Mouse (Mus musculus) left cerebral cortex, adult 6 months (tissue): ENCODE measurements around the gene Gm10134. TPM values are rescaled to one million over a fixed set of nuclear protein-coding genes. Genes with fewer than 3 reads are reported as not detected.

Experiments used
- long read RNA-seq, 2 experiments: library from polyadenylated mRNA; unstranded; transcript quantifications; one replicate each; pipeline ENCODE4 v2.0.0; 2019 to 2020
- polyA plus RNA-seq: library from polyadenylated mRNA; unstranded; fragments of <200 nt; fragmentation: Nextera tagmentation; gene quantifications from 2 replicates; pipeline ENCODE4 v1.2.3, GENCODE M21; 2021

Gene Gm10134
- 0.93 TPM in 1 of 2 replicates, not detected in the other for polyA plus RNA-seq
- long read RNA-seq, experiment 1: 0 reads
- long read RNA-seq, experiment 2: 0 reads

DNA sequence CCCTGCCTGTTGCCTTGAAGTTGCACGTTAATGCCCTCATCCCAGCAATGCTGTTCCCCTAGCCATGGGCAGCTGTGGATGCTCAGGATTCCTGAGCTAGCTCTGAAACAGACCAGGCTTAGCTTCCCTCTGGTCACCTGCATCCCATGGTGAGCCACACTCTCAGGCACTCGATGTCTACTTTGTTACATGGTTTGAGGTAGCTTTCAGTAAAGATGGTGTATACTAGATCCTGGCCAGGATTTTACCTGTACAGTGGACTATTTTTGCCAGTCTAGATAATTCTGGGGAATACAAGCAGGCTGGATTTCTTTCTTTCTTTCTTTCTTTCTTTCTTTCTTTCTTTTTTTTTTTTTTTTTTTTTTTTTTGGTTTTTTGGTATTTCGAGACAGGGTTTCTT is at the start of gene Gm10134:
Gm10134 (plus strand) TSS at position 301 of the 400 bp plus-strand sequence.

DNA sequence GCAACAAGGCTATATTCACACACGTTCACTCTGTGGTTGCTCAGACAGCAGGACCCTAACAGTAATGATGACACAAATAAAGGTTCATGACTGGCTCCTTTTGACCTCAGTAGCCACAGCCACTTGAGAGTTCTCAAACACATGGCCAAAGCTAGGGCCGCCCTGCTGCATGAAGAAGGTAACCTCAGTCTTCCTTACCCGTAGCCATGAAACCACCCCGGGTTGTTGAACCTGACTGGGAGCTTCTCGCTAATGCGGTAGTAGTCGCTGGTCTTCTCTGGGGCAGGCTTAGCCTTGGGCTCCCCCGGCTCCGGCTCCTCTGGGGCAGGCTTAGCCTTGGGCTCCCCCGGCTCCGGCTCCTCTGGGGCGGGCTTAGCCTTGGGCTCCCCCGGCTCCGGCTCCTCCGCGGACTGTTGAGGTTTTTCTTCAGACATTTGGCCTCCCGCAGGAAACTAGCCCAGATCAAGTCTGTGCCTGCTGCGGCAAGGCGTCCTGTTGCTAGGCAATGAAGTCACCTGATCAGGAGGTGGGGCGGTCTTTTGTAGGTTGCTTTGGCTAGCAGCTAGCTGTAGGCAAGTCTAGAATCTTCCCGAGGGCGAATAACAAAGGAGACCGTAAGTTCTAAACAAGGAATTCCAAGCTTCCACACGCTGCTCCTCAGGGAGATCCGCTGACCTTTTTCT is 39.9 kb upstream of the Gm10134 start, which contains the start of gene 1700007K13Rik:
1700007K13Rik (minus strand) TSS at position 497 of the 683 bp plus-strand sequence.

DNA sequence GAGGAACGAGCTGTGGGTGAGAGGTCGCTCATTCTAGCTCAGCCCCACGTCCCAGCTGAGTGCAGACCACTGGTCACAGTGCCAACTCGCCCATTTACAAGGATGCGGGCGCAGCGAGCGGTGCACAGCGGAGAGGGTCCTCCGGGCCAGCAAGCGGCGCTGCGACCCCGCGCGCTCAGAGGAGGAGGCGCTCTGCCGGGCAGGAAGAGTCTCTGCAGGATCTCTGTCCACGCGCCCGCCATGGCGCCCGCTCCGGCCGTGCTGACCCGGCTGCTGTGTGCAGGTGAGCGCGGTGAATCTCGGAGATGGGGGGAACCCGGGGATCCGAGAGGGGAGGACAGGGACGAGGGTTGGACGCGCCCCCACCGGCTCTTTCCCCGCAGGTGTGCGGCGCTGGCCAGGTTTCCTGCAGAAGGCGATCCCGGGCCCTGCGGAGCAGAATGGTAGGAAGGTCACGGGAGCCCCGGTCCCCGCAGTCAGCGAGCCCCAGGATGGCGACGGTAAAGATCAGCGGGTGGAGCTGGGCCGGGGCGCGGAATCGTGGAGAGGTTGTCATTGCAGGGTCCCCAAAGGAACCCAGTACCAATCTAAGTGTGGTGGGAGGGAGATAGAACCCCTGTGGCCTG is 37.9 kb upstream of the Gm10134 start, which contains the start of gene Mrps2:
Mrps2 (plus strand) TSS at position 207 of the 626 bp plus-strand sequence.

DNA sequence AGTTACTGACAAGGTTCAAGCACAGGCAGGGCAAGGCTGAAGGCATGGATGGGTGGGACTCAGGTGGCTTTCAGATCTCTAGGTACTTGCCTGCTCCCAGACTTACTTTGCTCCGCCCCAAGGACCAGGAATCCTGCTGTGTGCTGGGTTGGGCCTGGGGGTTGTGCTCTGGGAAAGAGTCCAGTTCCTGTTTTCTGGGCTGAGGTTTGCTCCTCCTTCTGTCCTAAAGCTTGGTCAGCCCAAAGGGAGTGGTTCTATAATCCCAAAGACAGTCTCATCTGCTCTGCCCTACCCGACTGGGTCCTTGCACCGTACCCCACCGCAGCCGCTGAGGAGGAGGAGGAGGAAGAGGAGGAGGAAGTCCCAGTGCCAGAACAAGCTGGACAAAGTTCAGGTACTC is 9.2 kb upstream of the Gm10134 start, which contains the start of gene Gbgt1:
Gbgt1 (plus strand) TSS at position 221 of the 400 bp plus-strand sequence.

DNA sequence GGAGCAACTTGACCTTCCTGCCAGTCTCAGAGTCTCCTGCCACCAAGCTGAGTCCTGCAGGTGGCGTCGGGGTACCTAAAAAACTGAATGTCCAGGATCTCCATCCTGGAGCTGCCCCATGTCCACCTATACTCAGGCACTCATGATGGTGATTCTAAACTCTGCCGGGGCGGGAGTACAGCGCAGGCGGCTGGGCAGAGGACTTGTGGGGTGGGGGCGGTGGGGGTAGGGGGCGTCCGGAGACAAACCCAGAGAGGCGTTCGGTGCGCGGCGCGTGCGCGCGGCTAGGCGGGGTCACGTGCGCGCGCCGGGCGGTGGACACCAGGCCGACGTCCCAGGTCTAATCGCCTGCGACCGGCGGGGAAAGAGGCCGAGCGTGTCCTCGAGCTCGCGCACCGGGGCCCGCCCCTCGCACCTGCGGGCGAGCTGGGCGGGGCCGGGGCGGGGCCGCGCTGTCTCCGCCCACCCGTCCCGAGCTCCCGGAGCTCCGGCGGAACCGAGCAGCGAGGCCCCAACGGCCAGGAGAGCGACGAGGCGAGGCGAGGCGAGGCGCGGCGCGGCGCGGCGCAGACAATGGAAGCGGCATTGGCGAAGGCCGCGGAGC is 7.0 kb downstream of the Gm10134 start, which contains the start of gene Ralgds:
Ralgds (plus strand) TSS at position 328 of the 604 bp plus-strand sequence.

Other genes starting within 250 kb of the Gm10134 start
- 5.0 and 6.1 TPM in 2 replicates for gene Ppp1r26, start 59.3 kb upstream of the Gm10134 start, polyA plus RNA-seq
- 2.7 and 6.0 TPM in 2 replicates for gene 1700007K13Rik, start 39.8 kb upstream of the Gm10134 start, polyA plus RNA-seq
- gene Mrps2, start 38.0 kb upstream of the Gm10134 start, polyA plus RNA-seq: 15.6 and 28.7 TPM in 2 replicates
- gene Gbgt1, start 9.2 kb upstream of the Gm10134 start, polyA plus RNA-seq: 0.39 and 1.2 TPM in 2 replicates
- gene Ralgds, start 7.0 kb downstream of the Gm10134 start, polyA plus RNA-seq: 27.6 and 43.6 TPM in 2 replicates
- not detected in 2 replicates for gene Cel, start 57.3 kb downstream of the Gm10134 start, polyA plus RNA-seq
- 8.8 and 11.2 TPM in 2 replicates for gene Gtf3c5, start 77.7 kb downstream of the Gm10134 start, polyA plus RNA-seq
- not detected in 2 replicates for gene Gfi1b, start 115.9 kb downstream of the Gm10134 start, polyA plus RNA-seq
- 17.4 and 22.5 TPM in 2 replicates for gene Tsc1, start 135.1 kb downstream of the Gm10134 start, polyA plus RNA-seq
- 1.1 and 1.6 TPM in 2 replicates for gene Spaca9, start 193.6 kb downstream of the Gm10134 start, polyA plus RNA-seq
- gene Ak8, start 194.1 kb downstream of the Gm10134 start, polyA plus RNA-seq: 2.2 and 3.3 TPM in 2 replicates